Mouse (Mus musculus) thymus, postnatal 25 days (tissue): Measurements from ENCODE around the gene Tubgcp2.

Experiments
- DNase-seq: peaks from one replicate; pipeline ENCODE4 v3.0.0; 2022

The Tubgcp2 gene

GRCm38 (mm10) chr7:140036281-140037170 lies at the start of gene Tubgcp2, which contains the start of gene Zfp511:
Tubgcp2 (minus strand) TSS chr7:140036669.
Zfp511 (plus strand) TSS chr7:140036391.
- DNase-seq, result peak; percentile 87

- DNase-seq, result peak; percentile 21
These were observed 45.8 kb upstream of the Tubgcp2 start, which contains the start of gene Caly for GRCm38 (mm10) chr7:140082242-140082678. Caly (minus strand) TSS chr7:140082548.

- DNase-seq, result no peak
These were observed 45.2 kb upstream of the Tubgcp2 start for GRCm38 (mm10) chr7:140081408-140082241.

GRCm38 (mm10) chr7:140080503-140081156 lies 44.2 kb upstream of the Tubgcp2 start:
- peak; percentile 41 for DNase-seq

GRCm38 (mm10) chr7:140078711-140079110 lies 42.2 kb upstream of the Tubgcp2 start:
- DNase-seq, result peak; percentile 56

GRCm38 (mm10) chr7:140077698-140078097 lies 41.2 kb upstream of the Tubgcp2 start:
- DNase-seq, result no peak

GRCm38 (mm10) chr7:140070042-140070711 lies 33.7 kb upstream of the Tubgcp2 start:
- DNase-seq, result no peak

- DNase-seq, result no peak
These were observed 30.9 kb upstream of the Tubgcp2 start for GRCm38 (mm10) chr7:140067397-140067796.

- DNase-seq, result peak; percentile 68
These were observed 26.6 kb upstream of the Tubgcp2 start for GRCm38 (mm10) chr7:140063092-140063491.

- DNase-seq, result no peak
These were observed 25.8 kb upstream of the Tubgcp2 start for GRCm38 (mm10) chr7:140062307-140062706.

GRCm38 (mm10) chr7:140061832-140062130 lies 25.3 kb upstream of the Tubgcp2 start:
- no peak for DNase-seq

- no peak for DNase-seq
These were observed 24.7 kb upstream of the Tubgcp2 start for GRCm38 (mm10) chr7:140060936-140061831.

GRCm38 (mm10) chr7:140059601-140060000 lies 23.1 kb upstream of the Tubgcp2 start:
- no peak for DNase-seq

GRCm38 (mm10) chr7:140058528-140058927 lies 22.1 kb upstream of the Tubgcp2 start:
- no peak for DNase-seq

GRCm38 (mm10) chr7:140057413-140058407 lies 21.2 kb upstream of the Tubgcp2 start:
- no peak for DNase-seq

GRCm38 (mm10) chr7:140054124-140054523 lies 17.7 kb upstream of the Tubgcp2 start:
- DNase-seq, result no peak

GRCm38 (mm10) chr7:140049115-140049689 lies 12.7 kb upstream of the Tubgcp2 start:
- no peak for DNase-seq

- DNase-seq, result no peak
These were observed 12.1 kb upstream of the Tubgcp2 start, which contains the start of gene Msx3 for GRCm38 (mm10) chr7:140048361-140049114. Msx3 (minus strand) TSS chr7:140049089.

GRCm38 (mm10) chr7:140047811-140048311 lies 11.4 kb upstream of the Tubgcp2 start:
- DNase-seq, result no peak
